Mouse (Mus musculus): Measurements from ENCODE around the gene Gsto2.

GRCm38 (mm10) chr19:47857957-47858942 lies 7.1 kb upstream of the Gsto2 start:
- TF ChIP-seq CTCF (IDR thresholded peaks at IDR 0.05; ENCODE audit: low read depth) (no peak), EP300 (IDR thresholded peaks at IDR 0.05; ENCODE audit: low read depth) (no peak)

Measured in liver, postnatal 0 days (tissue).